Mouse (Mus musculus) neural tube, embryonic 10.5 days (tissue): ENCODE results near the gene Mindy1.
A peak's percentile ranks its signal among the peaks of the same experiment; 100 is the strongest.

Source experiments
- DNase-seq: peaks from one replicate; pipeline ENCODE4 v3.0.0-alpha.2; 2017; ENCODE audit warnings: low spot score; ENCODE audit errors: extremely low spot score

Gene Mindy1

DNA sequence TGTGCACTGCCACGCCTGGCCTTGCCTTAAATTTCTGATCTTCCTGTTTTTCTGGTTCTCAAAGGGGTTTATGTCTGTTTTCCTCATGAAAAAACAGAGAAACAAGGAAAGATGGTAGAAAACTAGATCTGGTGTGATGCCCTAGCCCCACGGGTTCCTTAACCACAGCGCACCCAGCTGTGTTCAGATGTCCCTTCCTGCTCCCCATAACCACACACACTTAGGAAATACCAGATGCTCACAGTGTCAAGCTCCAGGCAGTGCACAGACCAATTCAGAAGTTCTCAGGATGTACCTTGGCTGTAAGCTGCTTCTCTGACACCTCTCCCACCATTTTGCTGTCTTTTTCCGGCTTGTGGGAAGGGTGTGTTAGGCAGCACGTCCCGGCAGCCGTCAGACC lies 13.2 kb downstream of the Mindy1 start:
- no peak for DNase-seq

DNA sequence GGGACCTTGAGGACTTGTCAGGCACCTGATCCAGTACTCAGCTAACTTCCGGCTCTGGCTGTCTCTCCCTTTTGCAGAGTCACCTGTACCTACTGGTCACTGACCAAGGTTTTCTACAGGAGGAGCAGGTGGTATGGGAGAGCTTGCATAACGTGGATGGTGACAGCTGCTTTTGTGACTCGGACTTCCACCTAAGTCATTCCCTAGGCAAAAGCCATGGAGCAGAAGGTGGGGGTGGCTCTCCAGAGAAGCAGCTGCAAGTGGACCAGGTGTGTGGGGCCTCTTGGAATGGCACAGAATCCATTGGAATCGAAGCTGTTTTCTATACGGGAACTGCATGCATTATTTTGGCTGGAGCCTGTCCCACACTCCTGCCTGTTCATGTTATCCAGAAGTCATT lies 13.6 kb downstream of the Mindy1 start:
- no peak for DNase-seq

DNA sequence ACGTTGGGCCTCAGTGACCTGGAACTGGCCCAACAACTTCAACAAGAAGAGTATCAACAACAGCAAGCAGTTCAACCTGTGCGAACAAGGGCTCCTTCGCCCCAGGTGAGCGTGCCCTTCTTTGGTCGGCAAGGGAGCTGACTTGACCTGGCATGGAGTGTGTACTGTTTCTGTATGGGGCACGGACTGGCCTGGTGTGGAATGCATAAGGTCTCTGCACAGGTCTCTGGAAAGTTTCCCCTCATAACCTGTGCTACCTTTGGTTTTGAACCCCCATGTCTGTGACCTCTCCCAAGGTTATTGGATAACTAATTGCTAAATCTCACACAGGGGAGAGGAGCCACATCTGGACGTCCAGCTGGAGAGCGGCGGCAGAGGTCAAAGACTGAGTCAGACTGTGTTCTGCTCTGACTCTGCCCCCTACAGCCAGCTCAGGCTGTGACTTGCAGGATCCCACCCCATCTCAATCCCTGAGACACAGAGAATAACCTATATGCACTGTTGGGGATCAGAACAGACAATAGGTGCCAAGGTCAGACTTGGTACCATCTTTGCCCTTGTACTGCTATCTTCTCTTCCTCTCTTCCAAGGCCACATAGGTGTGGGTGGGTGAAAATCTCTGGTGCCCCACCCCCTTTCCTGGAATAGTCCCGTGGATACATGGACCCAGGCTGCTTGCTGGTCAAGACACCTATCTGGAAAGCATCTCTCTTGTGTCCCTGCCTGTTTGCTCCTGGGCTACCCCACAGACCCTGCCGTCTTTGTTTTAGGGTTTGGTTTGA lies 14.4 kb downstream of the Mindy1 start:
- no peak for DNase-seq

DNA sequence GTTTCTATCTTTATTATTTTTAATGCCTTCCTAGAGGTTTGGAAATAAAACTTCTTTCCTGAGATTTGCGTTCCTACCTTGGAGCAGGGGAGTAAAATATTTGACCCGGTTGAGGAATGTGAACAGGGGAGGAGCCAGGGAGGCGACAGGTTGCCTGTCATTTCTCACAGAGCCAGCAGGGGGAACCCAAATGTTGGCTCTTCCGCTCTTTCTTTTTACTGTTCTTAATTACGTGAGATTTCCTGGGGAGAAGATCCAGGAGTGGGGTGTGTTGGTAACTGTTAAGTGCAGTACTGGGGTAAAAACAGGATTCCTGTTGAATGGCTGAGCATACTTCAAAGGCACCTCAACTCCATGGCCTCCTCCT lies 14.9 kb downstream of the Mindy1 start:
- peak; percentile 47 for DNase-seq

DNA sequence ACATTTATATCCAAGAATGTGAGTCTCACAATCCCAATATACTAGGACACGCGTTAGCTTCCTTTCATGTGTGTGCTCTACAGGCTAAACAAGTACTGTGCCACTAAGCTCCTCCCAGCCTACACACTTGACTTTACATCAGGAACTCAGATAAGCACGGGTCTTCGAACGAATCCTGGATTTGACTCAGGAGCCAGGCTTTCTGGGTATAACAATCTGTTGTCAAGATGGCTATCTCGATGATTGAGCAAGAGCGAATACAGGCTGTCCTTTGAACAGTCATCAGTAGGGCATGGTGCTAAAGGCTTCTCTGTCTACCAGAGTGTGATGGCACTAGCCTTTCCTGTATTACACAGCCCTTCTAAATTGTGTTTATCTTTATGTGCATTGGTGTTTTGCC lies 16.9 kb downstream of the Mindy1 start:
- no peak for DNase-seq

DNA sequence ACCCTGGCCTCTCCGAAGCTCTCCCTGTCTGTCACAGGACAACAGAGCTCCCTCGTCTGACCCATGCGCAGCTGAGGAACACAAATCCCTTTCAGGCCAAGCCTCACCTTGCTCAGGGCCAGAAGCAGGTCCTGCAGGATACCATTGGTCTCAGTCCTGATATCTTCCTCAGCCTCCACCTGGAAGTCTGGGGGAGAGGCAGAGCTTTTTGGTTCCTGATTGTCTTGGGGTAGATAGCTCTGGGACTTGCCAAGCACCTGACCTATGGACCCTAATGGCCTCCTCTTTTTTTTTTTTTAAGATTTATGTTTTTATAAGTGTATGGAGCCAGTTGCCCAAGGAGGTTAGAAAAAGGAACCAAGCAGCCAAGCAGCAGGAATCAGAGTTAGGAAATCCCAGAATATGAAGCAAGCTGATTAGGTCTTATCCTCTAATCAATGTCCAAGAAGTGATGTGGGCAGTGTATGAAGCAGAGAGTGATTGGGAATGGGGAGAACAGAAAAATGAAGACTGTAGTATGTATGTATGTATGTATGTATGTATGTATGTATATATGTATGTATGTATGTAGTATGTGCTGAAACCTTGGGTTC lies 20.2 kb downstream of the Mindy1 start:
- no peak for DNase-seq

DNA sequence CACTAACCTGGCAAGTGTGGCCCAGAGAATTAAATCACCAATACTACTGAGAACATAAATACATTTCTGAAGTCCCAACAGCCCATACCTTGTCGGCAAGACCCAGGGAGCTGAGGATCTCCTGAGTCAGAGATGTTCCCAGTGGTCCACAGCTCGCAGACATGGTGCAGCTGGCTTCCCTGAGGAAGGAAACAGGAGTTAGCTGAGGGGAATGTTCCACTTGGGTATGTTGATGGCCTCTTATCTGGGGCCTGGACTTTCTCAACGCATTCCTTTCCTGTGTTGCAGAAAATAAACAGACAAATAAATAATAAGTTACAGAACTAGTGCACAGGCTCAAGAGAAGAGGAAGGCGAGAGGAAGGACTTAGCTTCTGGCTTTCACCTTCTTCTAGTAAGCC lies 25.1 kb downstream of the Mindy1 start:
- no peak for DNase-seq

DNA sequence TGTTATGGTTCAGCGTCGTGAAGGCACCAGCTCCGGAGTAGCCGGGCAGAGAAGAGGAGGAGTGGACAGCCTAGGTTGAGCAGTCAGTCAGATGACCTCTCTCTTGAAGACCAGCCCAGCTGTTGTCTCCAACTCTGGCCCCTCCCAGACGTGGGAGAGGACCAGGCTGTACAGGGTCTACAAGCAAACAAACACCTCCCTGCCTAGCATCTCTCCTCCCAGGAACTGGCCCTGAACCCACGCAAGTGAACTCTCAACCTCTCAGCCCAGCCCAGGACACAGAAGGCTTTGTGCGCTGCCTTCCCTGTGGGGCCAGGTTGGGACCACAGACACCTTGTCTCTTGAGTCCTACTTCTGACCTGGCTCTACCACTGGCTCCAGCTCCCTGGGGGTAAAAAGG lies 26.0 kb downstream of the Mindy1 start, which contains the start of gene Anxa9:
Gene Anxa9 (minus strand): TSS at position 77 of the 400 bp plus-strand sequence.
- no peak for DNase-seq

DNA sequence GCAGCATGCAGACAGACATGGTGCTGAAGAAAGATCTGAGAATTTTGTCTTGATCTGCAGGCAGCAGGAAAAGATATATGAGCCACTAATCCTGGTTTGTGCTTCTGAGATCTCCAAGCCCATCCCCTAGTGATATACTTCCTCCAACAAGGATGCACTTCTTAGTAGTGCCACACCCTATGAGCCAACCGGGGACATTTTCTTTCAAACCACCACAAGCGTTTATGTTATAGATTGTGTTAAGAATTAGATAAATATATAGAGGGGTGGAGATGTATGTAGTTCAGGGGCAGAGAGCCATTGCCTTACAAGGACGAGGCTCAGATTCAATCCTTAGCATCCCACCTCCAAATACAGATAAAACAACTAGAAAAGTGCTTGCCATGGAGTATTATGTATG lies 29.4 kb downstream of the Mindy1 start:
- no peak for DNase-seq

DNA sequence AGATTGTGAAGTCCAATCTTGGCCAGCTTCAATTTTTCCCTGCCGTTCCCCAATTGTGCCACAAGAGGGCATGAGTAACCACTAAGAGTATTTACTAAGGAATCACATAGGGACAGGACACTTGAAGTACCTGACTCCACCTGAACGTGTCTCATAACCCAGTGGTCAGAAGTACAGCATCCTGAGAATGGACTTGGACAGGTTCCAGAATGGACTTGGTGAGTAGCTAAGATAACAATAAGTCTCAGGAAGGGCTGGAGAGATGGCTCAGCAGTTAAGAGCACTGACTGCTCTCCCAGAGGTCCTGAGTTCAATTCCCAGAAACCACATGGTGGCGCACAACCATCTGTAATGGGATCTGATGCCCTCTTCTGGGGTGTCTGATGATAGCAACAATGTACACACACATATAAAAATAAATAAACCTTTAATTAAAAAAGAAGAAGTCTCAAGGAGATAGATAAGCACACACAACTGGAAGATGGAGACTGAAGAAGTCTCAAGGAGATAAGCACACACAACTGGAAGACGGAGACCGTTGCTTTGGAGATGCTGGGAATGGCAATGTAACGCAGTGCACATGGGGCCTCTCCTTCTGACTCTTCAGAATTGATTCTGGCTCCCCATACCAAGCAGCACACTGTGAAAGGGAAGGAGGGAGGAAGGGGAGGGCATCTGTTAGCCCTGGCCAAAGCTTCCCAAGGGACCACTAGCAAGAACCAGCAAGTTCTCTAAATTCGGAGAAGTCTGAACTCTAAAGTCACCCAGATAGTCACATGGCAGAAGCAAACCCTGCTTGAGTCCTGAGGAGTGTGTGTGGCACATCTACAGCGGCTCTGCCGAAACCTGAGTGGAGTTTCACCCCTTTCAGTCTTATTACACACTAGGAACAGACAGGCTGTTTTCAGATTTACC lies 30.1 kb downstream of the Mindy1 start:
- peak; percentile 68 for DNase-seq

DNA sequence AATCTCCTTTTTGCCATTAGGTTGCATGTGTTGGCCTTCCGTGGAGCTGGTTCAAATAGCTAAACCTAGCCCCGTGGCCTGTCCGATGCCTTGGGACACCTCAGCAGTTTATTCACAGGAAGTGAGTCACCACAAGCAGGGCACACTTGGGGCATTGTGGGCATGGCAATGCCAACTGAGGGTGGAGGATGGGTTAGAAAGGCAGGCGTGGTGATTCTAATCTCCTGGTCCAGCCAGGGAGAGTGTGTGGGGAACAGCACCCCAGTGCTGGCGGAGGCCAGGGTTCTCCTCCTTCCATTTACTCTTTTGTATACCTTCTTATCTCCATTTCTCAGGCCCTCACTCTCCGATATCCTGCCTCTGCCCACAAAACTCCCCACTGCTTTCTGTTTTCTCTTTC lies 31.5 kb downstream of the Mindy1 start:
- no peak for DNase-seq

DNA sequence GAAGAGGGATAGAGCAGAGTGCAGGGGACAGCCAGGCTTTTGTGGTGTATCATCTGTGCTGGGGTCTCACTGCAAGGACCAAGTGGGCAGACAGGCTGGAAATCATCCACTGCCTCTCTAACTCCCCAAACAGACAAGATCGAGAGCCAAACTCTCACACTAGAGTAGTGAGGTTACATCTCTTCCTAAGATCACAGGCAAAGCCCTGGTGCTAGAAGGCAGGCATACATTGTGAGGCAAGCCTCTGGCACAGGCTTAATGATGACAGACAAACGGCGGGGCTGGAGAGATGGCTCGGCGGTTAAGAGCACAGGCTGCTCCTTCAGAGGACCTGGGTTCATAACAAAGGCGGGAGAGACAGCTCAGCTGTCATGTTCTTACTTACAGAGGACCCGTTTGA lies 32.3 kb downstream of the Mindy1 start:
- no peak for DNase-seq

DNA sequence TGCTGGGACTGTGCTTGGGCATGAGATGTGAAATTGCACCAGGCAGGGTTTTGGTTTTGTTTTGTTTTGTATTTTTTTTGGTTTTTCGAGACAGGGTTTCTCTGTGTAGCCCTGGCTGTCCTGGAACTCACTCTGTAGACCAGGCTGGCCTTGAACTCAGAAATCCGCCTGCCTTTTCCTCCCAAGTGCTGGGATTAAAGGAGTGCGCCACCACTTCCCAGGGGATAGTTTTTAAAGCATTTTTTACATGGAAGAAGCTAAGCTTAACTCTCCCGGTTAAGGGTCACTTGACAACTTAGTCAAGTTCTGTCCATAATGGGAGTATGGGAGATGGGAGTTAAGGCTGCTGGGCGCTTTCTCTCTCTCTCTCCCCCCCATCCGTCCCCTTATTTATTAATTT lies 32.9 kb downstream of the Mindy1 start:
- no peak for DNase-seq

DNA sequence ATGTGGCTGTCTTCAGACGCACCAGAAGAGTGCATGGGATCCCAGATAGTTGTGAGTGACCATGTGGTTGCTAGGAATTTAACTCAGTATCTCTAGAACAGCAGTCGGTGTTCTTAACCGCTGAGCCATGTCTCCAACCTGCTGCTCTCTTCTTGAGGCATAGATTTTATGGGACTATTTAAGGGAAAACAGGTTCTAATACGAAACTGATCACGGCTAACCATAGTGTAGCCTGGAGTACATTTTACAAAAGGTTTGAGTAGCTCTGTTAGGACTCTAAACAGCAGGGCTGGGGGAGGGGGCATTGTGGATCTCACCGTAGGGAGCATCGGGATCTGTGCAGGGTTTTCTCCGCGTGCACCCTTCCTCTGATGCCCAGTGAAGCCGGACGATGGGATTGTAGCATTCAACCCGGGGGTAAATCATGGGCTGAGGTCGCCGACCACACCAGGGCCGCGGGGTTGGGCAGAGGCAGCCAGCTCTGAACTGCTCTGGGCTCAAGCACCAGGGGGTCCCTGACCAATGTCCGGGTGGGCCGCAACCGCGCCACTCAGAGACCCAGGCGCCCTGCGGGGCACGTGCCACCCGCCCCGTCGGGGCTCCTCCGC lies 33.4 kb downstream of the Mindy1 start, which contains the start of gene Cers2:
Gene Cers2 (plus strand): TSS at position 306 of the 608 bp plus-strand sequence.
- no peak for DNase-seq

DNA sequence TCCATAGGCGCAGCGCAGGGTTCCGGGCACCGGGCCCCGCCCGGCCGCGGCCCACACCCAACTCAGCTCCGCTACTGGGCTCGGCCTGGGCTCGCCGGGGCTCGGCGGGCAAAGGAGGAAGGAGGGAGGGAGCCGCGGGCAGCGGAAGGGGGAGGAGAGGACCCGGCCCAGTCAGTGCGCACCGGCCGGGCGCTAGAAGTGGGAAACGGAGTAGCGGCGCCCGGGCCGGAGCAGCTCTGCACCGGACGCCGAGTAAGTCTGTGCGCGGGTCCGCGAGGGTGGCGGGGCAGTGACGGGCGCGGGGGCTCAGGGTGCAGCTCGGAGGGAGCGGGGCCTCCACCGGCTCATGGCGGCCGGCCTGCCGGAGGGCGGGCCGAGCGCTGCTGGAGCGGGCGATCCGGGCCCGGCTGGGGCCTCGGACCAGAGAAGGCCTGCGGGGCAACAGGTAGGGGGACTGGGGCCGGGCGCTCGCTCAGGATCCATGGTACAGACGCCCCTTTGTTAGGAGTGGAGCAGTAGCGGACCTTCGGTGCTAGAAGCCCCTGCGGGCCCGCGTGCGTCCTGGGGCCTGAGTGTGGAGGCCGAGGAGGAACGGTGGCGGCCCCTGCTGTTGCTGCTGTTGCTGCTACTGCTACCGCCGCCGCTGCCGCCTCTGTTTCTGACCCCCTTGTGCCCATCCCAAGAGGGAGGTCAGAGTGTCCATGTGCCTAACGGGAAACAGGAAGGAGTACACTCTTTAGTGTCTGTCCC lies 34.1 kb downstream of the Mindy1 start:
- peak; percentile 94 for DNase-seq

DNA sequence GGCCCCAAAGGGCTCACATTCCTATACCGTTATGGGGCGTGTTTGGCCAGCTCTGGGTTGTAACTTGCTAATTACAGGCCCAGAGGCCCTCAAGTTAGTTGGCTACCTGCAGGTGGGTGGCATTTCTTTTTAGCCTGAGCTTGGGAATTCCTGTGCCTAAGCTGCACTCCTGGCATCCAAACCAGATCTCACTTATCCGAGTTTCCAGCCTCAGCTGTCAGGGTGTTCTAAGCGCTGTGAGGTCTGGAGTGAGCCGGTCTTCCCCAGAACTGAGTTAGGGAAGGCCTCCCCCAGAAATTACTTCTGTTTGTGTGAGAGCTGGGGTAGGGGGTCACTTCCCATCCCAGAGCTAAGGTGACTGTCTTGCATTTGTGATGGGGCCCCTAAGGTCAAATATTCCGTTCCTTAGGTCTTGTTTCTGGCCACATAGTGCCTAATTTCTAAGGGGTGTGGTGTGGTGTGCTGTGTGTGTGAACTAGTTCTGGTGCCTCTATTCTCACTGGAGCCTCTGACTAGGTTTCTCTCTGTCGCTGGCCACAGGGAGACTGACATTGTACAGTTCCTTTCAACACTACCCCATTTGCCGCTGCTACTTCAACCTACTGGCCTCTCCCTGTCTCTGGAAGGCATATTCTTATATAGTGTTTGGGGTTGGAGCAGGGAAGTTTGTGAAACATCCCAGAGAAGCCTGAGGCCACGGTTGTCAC lies 34.9 kb downstream of the Mindy1 start:
- DNase-seq = peak; percentile 32

DNA sequence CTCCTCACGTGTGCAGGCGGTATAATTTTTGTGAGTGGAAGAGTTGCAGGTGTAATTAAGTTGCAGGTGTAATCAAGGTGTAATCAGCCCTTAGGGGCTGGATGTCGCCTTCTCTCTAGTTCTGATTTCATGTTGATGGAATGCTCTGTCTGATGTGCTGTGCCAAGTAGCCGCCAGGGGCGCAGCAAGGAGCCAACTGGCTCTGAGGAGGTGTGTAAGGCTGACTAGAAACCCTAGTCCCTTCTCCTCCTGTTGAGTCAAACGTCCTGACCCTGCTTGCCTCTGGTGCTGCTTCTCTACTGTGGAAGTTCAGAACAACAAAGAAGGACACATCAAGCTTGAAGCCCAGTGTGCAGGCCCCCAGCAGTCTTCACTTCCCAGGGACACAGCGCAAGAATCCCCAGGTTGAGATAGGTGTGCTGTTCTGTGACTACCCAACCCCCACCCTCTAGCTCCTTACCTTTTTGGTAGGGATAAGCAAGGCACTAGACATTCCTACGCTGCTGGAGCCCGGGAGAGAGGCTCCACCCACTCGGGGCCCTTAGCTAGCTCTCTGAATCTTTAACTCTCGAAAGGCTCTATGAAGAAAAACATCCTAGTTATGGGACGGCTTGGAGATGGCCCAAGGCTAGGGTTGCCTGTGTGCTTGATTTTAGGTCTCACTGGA lies 36.4 kb downstream of the Mindy1 start:
- peak; percentile 50 for DNase-seq

DNA sequence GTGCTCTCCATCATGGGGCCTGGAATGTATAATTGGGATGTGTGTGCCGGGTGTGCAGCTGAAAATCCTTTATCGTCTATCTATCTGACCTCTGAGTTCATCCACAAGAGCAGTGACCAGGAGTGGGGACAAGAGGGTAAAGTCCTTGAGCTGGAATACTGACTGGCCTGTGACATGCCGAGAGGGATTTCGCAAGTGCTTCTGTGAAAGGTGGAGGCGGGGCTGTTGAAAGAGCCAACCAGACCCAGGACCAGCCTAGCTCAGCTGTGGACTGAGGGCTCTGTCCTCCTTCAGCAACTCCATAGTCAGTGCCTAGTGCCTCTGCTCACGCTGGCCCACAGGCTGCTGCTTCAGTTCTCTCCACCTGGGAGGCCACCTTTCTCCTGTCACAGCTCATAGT lies 37.4 kb downstream of the Mindy1 start:
- DNase-seq = no peak

DNA sequence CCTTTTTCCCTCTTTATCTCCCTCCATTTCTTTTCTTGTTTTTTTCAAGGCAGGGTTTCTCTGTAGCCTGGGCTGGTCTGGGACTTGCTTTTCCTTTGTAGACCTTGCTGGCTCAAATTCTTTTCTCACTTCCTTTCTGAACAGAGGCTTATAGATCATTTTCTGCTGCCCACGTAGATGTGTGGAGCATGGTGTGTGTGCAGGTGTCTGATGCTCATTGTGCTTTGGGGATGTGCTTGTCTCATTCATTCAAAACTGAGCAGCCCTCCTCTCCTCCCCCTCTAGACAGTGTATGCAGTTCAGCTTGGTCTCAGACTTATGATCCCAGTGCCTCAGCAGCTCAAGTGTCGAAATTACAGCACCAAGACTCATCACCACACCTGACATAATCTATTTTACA lies 38.0 kb downstream of the Mindy1 start:
- no peak for DNase-seq
